Mouse (Mus musculus) heart, adult 2 months (tissue): ENCODE data around the gene Serpinb9c.

Source experiments
- CTCF ChIP-seq: fragments of 200-600 bp; IDR thresholded peaks from 2 replicates; pipeline ENCODE4 v1.8.1; 2022; ENCODE audit warnings: antibody characterized with exemption, mild to moderate bottlenecking, moderate library complexity
- EP300 ChIP-seq: fragments of 200-500 bp; IDR thresholded peaks from 2 replicates; pipeline ENCODE4 v1.6.1; 2011; ENCODE audit warnings: low read depth, low read length, control low read depth; ENCODE audit not compliant: insufficient read depth
- POLR2A ChIP-seq: fragments of 200-500 bp; IDR thresholded peaks from 2 replicates; pipeline ENCODE4 v1.6.1; 2011; ENCODE audit warnings: mild to moderate bottlenecking, low read depth, low read length, control low read depth; ENCODE audit not compliant: insufficient read depth

GRCm38 (mm10) chr13:33105626-33106025, 53.9 kb downstream of the Serpinb9c start:
- no peak for TF ChIP-seq CTCF
- no peak for TF ChIP-seq EP300
- no peak for TF ChIP-seq POLR2A
